Mouse (Mus musculus) mesoderm, embryonic 11.5 days (tissue): ENCODE results near the gene Acot12.

ENCODE experiments used
- DNase-seq: peaks from one replicate; pipeline ENCODE4 v3.0.0-alpha.2; 2012; ENCODE audit warnings: low read depth, low spot score

The Acot12 gene

DNA sequence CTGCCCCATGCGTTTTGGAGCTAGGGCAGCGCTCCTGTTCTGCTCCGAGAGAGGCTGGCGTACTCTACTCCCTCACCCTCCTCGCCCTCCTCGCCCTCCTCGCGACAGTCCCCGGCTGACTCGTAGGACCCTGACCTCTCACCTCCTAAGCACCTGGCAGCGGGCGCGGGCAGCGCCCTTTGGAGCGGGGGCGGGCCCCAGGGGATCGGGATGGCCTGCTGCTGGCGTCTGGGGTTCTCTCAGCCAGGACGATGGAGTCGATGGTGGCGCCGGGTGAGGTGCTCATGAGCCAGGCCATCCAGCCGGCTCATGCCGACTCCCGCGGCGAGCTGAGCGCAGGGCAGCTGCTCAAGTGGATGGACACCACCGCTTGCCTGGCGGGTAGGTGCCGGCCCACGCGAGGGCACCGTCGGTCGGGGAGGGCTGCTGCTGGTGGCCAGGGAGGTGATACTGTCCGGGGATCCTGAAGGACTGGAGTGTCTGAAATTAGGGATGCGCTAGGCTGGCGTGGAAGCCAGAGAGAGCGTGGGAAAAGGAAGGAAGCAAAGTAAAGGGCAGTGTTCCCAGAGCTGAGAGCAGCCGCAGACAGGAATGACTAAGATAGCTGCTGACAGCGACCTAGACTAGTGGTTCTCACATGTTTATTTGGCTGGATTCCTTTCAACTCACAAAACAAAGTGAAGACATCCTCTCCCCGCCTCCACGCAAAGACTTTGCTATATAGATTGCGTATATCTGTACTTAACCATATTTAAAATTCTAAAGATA lies at the start of gene Acot12:
Gene Acot12 (plus strand): TSS at position 233 of the 768 bp plus-strand sequence.
- DNase-seq = peak; percentile 49

DNA sequence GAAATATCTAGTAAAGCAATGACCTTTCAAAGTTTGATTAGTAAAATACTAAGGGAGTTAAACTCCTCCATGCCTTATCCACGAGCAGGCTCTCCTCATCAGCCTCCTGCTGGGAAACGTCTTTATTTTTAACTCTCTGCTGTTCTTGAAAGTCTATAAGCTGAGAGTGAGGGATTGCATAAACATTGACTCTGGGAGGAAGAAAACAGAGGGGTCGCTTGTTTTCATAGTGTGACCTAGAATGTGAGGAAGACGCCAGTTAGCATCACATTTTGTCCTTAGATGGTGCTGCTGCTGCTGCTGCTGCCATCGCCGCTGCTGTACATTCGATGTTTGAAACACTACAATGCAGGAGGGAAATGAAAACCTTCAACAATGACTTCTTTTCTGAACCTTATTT lies 47.7 kb upstream of the Acot12 start:
- DNase-seq = no peak

DNA sequence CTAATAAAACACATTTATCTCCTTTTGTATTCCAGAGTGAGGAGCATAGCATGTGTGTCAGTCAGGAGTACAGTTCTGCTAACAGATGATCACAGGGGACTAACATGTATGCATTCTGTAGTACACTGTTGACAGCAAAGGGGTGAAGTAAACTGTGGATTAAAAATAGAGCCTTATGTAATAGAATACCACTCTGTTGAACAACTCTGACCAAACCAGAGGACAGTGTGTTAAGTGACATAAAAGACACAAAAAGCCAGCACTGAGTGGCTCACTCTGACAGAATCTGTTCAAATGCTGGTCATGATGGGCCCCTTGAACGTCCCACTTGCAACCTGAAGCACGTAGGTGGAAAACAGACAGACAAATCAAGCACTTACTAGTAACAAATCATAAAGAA lies 45.9 kb upstream of the Acot12 start:
- DNase-seq = no peak

DNA sequence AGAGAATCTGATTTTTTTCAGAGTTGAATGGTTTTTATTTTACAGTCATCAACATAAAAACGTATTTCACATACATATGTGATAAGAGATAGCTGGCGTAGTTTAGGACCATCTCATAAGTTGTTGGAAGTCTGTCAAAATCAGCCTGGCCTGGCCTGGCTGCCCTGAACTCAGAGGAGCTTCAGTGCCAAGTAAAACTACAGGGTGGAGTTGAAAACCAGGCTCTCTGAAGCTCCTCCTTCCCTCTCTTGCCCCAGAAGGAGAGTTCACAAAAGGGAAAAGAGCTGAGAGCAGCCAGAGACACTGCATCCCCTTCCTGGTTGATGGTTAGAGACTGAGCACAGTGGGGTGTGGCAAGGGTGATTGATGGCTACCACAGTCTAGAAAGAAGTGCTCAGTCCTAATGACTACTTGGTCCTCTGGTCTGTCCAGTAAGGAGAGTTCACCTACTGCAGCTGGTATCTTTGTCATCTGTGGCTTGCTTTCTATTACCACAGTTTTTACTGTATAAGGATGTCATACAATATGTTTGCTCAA lies 45.1 kb upstream of the Acot12 start:
- no peak for DNase-seq

DNA sequence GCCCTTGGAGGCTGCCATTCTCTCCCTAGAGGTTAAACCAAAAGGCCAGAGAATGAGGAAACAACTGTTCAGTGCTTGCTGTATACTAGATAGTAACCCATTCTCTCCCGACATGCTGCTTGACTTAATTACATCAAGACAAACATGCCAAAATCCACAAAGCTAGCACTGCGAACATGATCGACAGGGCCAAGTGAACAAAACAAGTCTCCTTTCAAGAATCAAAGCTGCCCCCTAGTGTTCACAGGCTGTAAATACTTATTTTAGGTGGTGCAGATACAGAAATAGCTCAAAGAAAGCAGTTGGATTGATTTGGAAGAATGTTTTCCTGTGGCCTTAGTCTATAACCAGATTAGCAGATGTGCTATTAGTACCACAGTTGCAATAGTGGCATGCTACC lies 44.3 kb upstream of the Acot12 start:
- DNase-seq = peak; percentile 65

DNA sequence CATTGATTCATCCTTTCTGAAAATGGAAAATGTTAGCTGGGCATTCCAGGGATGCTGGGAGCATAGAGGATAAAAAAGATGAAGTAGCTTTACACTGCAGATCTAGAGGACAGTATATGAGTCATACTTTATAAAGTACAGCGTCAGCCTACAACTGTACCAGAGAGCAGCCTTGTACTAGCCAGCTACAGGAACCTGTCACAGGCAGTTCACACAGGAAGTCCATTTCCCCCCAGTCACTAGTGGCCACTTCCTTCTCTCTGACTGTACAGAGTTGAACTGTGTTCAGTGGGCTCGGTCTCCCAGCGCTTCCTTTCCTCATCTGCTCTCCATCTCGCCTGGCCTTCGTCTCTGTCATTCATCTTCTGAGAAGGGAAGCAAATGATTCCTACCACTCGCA lies 39.0 kb upstream of the Acot12 start:
- no peak for DNase-seq

DNA sequence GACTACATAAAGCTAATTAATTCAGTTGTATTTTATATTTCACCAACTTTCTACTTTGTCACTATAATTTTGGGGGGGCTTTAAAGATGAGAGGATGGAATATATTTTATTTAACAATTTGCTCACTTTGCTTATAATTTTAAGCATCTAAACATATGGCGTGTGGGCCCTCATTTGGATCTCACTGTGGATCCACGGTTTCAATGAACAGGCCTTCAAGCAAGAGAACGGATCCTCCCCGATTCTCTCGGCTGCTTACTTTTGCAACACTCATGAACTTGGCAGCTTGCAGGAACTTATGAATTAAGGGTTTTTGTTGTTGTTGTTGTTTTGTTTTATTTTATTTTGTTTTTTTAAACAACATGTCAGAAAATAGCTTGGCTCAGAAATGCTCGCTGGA lies 21.8 kb upstream of the Acot12 start:
- DNase-seq = no peak

DNA sequence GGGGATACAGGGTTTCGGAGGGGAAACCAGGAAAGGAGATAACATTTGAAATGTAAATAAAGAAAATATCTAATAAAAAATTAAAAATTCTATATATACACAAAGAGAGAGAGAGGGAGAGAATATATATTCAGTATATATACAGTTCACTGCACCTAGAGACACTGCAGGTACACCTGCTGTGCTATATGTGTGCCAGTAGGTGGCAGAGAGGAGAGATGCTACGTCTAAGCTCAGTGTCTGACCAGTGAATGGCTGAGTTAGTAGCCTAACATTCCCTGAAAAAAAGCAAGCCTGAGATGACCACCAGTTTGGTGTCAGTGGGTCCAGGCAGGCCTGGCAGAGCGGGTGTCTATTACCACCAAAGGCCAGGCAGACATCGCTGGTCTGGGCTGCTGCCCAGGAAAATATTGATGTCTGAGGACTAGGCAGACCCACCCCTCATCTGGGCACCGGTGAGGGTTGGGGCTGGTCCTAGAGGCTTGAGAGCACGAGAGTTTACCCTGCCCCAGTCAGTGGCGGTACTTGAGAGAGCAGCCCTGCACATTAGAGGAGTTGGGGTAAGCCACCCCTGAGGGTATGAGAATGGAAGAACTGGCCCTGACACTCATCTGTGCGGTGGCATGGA lies 18.1 kb upstream of the Acot12 start:
- peak; percentile 18 for DNase-seq

DNA sequence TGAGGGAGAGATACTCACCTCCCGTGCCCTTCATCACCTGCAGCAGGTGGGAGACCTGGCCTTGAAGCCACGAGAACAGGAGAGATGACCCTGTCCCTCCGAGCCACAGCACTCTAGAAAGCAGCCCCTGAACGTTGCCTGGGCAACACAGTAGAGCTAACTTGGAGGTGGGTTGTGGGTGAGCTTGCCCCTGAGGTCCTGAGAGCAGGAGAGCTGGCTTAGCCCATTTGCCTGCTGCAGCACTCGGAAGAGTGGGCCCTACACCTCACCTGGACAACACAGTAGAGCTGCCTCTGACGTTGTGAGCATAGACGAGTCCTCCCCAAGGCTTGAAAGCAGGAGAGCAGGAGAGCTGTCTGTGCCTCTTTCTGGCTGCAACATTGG lies 17.6 kb upstream of the Acot12 start:
- DNase-seq = no peak

DNA sequence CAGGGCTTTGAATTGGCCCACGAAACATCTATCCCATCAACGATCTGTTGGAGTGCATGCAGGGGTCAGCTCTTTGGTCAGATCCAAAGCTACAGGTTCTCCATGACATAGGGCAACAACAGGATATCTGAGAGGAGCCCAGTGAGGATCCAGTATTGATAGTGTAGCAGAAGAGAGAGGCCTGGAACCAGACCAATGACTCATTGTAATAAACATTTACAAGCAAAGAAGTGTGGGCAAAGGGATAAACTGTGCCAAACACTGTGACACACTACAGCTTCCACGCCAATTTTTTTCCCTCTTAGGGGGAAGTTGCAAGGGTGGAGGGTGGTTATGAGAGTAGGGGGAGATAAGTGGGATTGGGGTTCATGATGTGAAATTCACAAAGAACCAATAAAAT lies 17.1 kb upstream of the Acot12 start:
- no peak for DNase-seq

DNA sequence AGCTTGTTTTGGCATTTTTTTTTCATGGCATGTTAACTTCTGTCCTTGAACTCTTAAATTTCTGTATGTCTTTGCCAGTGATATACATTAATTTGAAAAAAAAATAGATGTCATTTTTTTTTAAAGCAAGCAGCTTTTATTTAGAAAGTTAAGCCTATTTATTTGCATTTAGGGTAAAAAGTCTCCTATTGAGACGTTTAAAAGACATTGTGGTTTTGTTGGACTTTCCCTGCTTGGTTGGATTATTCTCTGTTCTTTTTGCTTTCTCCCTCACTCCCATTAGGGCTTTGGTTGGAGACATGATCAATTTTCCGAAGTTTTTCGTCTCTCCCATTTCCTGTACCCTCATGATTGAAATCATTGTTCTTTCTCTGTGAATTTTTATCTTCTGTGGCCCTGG lies 16.2 kb upstream of the Acot12 start:
- DNase-seq = no peak

DNA sequence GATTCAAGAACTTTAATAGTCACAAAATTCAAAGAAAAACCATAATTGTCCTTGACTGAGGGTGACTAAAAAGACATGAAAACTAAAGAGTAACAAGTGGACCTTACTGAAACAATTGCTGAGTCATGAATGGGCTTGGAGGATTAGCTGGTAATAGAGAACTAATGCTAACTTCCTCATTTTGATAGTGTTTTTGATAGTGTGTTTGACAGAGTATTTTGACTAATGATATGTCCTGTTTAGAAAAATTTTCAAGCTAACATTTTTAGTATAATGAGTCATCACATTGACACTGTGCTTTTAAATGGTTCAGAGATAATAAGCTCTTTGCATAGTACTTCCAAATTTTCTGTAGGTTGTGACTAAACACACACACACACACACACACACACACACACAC lies 13.4 kb upstream of the Acot12 start:
- DNase-seq = no peak

DNA sequence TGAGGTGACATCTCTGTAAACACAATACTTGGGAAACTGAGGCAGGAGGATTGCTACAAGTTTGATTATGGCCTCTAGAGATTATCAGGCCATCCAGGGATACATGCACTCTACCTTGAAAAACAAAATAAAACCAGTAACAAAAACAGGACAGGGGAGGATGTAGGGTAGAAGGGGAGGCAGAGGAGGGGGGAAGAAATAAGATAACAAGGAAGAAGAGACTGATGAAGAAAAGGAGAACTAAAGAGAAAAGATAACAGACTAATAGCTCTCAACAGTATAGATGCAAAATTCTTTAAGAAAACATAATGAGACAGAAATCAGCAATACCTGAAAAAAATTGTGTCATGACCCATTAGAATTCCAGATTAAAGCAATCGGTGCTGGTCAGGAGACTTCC lies 4.1 kb upstream of the Acot12 start:
- DNase-seq = no peak

DNA sequence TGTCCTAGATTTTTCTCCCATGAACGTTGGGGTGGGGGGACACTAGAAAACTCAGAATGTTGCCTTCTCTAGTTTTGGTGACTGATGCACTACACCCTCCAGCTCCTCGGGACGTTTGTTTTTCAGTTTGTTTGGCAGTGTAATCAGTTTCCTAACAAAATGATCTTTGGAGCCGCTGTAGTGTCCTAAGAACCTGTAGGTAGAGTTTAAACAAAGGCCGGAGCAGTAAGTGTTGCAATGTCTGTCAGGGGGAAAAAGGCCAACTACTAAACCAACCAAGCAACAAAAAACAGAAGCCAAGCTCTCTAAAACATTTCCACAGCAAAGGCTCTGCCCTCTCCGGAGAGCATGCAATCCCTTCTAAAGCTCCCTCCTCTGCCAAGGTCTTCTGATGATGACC lies 461 bp upstream of the Acot12 start:
- no peak for DNase-seq

DNA sequence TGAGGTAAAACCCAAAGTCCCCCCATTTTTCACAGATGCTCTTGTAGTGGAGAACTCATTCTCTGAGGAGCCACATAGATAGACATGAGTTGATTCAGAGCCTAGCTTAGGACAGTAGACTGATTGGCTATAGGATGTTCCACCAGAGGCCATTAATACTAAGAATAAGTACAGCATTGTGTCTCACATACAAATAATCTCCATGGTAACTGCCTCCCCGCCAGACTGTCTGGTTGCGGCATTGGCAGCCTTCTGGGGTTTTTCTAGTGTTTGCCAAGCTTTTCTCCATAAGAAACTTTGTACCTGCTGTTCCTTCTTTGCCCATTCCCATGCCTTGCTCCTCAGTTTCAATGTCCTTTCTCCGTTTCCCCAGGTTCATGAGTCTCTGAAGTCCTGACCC lies 1.9 kb downstream of the Acot12 start:
- DNase-seq = no peak

DNA sequence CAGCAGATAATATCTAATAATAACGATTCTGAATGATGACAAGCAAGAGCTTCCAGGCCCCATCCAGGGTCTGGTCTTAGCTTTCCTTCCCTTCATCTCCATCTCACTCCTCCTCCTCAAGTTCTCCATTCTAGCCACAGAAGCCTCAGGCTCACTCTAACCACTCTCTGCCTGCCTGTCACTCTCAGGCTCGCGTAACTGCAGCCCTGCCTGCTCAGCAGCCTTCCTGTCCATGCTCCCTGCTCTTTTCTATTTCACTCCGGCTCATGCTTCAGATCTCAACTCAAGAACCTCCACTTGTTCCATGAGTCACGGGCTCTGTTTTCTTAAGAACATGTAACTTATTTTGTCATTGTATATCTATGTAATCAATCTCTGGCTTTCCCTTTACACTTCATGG lies 5.2 kb downstream of the Acot12 start:
- DNase-seq = no peak

DNA sequence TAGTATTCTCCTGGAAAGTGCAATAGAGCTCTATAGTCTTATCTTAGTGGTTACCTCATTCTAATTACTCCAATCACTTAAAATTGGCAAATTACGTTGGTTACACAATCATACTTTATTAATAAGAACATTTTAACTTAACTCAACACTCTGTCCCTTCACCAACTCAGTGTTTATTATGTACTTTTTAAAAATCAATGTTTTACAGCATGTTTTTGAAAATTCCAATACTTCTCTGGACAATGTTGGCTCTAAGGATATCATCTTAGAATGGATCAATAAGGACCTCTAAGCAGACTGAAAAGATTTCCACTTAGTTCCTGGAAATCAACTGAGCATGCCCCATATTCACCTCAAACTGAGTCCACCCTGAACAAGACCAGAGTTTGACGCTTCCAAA lies 7.1 kb downstream of the Acot12 start:
- no peak for DNase-seq

DNA sequence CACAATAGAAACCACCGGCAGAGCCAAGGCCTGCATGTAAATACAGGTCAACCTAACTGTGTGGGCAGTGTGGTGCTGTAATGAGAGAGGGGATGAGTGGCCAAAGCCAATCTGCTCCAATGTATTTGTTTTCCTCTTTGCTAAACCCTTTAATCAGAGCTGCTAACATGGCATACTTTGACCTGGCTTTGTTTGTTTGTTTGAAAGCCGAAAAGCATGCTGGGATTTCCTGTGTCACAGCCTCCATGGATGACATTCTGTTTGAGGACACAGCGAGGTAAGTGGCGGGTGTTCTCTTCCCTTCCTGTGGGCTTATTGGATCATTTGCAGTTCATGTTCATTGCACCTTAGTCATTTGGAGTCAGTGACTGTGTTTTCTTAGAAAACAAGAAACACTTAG lies 8.7 kb downstream of the Acot12 start:
- DNase-seq = no peak

DNA sequence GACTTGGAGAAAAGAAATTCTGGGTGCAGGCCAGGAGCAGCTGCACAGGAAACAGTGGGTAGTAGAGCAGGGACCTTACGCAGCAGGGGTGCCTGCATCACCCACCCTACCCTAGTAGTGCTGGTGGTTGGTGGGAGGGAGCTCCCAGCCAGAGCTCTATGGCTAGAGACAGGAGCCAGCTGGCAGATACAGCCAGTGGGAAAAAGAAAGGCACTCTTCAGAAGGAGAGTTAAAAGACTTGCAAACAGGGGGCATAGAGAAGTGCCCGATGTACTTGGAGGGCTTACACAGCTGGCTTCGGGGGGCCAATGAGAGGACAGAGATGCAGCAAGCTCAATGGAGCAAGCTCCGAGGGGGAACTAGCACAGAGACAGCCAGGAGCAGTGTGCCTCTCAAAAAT lies 12.4 kb downstream of the Acot12 start:
- no peak for DNase-seq

DNA sequence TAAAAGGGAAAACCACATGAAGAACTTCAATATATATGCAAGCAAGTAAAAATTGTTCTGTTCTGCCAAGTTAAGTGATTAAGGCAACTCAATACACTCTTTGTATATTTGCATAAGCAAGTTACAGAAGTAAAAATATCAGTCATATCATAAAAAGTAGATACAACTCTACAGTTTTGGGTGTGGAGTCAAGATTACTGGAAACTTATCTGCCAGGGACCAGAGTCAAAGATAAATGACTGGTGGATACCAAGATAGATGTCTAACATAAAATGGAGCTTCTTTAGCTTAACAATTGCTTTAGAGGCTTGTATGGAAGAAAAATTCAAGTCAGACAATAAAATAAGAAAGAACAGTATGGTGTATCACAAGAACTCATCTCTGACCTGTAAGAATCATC lies 13.4 kb downstream of the Acot12 start:
- no peak for DNase-seq

DNA sequence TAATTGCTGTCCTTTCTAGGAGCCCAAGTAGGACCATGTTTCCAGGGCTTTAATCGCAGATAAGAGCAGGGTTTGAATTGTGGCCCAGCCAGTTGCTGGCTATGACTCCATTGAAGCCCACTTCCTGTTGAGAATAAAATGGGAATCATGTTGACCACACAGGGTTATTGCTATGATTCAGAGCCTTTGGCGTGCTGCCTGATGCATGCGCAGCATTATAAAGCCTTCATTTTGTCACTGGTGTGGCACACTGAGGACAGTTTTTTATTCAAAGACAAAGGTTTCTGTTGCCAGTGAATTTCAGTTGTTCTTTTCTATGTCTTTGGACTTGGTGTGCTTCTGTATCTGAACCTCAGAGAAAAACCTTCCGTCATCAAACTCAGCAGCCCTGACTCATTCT lies 14.9 kb downstream of the Acot12 start:
- no peak for DNase-seq

DNA sequence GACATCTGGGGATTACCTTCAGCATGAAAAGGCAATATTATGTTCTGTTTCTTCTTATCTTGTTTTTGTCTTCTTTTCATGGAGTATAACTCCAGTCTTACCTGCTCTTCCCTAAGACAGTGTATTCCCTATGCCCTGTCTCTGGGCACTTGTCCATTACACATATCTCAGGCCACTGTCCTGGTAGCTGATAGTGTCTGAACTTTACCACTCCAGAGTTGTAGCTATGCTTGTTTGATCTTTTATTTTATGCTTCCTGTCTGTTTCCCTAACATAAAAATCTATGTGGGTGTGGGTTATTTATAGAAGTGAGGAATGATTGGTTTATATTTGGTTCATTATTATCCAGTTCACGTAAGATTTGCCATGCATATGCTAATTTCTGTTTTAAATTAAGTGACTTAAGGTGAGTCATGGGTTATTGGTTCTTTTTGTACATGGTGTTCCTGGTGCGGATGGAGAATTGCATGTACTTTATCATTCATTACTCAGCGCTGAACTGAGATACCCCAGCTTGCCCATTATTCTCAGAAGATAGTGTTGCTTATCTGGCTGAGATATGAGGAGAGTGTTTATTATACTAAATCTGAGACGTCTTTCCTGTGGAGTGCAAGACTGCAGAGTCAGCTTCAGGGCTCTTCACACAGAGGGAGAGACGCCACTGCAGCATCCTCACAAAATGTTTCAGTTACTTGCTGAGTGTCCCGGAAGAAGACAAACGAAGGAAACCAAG lies 17.2 kb downstream of the Acot12 start:
- DNase-seq = no peak

DNA sequence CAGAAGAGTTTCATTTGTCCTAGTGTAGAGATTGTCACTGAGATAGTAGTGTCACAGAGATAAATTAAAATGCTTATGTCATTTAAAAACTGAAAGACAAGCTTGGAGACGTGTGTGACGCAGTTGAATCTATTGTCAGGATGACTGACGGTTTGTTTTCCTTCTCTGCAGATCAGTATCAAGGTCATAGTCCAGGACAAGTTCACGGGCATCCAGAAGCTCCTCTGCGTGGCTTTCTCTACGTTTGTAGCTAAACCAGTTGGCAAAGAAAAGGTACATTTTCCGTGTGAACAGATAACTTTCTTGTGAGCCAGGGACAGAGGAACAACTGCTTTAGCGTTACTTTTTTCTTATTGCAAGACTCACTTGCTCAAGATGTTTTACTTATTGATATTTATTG lies 18.5 kb downstream of the Acot12 start:
- no peak for DNase-seq
